Mouse (Mus musculus): Measurements from ENCODE around the gene Plcl2.

GRCm38 (mm10) chr17:50510279-50510678 is 1.1 kb downstream of the Plcl2 start:
- TF ChIP-seq CTCF (IDR thresholded peaks at IDR 0.05; ENCODE audit: control insufficient read depth, insufficient read depth, insufficient read length) (no peak), FOSL1 (IDR thresholded peaks at IDR 0.05; ENCODE audit: insufficient read depth, low read length, poor library complexity, severe bottlenecking) (no peak), CEBPB (IDR thresholded peaks at IDR 0.05; ENCODE audit: low read depth) (no peak)

Data from C2C12 (cell line).